Mouse (Mus musculus) hindbrain, embryonic 15.5 days (tissue): Measurements from ENCODE around the gene Nyap1. TPM values are rescaled to one million over a fixed set of nuclear protein-coding genes. Genes with fewer than 3 reads are reported as not detected.

Experiments used
- ATAC-seq: fragments of 200-750 bp; cut with Nextera tagmentation; 2 replicates; pipeline ENCODE4 v1.8.0; 2017; ENCODE audit warnings: low read depth, moderate number of reproducible peaks, moderate TSS enrichment; ENCODE audit not compliant: low FRiP score
- H3K27ac ChIP-seq: fragments of 300-500 bp; sonication (generic); replicated peaks from 2 replicates; pipeline ENCODE4 v1.5.1; 2015; ENCODE audit warnings: mild to moderate bottlenecking, inconsistent platforms
- H3K27me3 ChIP-seq: fragments of 300-500 bp; sonication (generic); 2 replicates; pipeline ENCODE4 v1.6.1; 2015; ENCODE audit warnings: control low read depth, inconsistent platforms
- H3K36me3 ChIP-seq: fragments of 300-500 bp; sonication (generic); 2 replicates; pipeline ENCODE4 v1.6.1; 2015; ENCODE audit warnings: control low read depth, inconsistent platforms
- H3K4me1 ChIP-seq: fragments of 300-500 bp; sonication (generic); replicated peaks from 2 replicates; pipeline ENCODE4 v1.6.1; 2015; ENCODE audit warnings: control low read depth, inconsistent platforms
- H3K4me2 ChIP-seq: fragments of 300-500 bp; sonication (generic); 2 replicates; pipeline ENCODE4 v1.6.1; 2015; ENCODE audit warnings: moderate library complexity, mild to moderate bottlenecking, inconsistent platforms
- H3K4me3 ChIP-seq: fragments of 300-500 bp; sonication (generic); 2 replicates; pipeline ENCODE4 v1.5.1; 2015; ENCODE audit warnings: mild to moderate bottlenecking, inconsistent platforms
- H3K9ac ChIP-seq: fragments of 300-500 bp; sonication (generic); 2 replicates; pipeline ENCODE4 v1.6.1; 2015; ENCODE audit warnings: inconsistent platforms
- H3K9me3 ChIP-seq: fragments of 300-500 bp; sonication (generic); 2 replicates; pipeline ENCODE4 v1.6.1; 2016; ENCODE audit warnings: control low read depth, inconsistent platforms
- WGBS: fragments of 180-500 bp; shearing (Covaris S2); methylation state at CpG from one replicate; pipeline ENCODE4 v1.1.7; 2015; 5-methylcytosine and 5-hydroxymethylcytosine counted together
- polyA plus RNA-seq: library from polyadenylated mRNA; unstranded; fragments of >200 nt; fragmentation: Nextera tagmentation; extraction: Ambion mirVana; gene quantifications from 2 replicates; pipeline ENCODE4 v1.2.1, GENCODE M21; 2015

Gene Nyap1
- polyA plus RNA-seq, 1 experiment from 2014 or later = 48.5 TPM

DNA sequence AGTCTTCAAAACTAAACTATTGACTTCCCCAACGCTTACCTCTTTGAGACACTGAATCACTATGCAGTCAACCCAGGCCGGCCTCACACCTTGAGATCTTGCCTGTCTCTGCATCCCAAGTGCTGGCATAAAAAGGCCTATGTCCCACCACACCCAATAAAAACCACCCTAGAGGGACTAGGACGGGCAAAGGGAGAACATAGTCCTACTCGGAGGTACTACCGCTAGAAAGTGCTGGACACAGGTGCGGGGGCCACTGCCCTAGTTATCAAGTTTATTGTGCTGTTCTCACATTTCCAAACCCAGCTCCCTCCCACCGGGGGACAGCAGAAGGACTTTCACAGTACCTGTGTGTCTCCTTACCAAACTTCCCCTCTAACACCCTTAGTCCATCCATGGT is 40.3 kb upstream of the Nyap1 start:
- Histone ChIP-seq H3K27me3 (no peaks in the 10 kb centered on the region), H3K4me3 (no peak overlapping the region), H3K9me3 (no peaks in the 10 kb centered on the region), H3K27ac (no peak overlapping the region), H3K9ac (no peak overlapping the region), H3K4me1 (peaks cover 60% of the 10 kb centered on the region), H3K36me3 (peaks cover 30% of the 10 kb centered on the region), H3K4me2 (no peak overlapping the region)
- 96% methylated on average over 7 of the region's 7 CpGs for WGBS
- ATAC-seq = no peak

DNA sequence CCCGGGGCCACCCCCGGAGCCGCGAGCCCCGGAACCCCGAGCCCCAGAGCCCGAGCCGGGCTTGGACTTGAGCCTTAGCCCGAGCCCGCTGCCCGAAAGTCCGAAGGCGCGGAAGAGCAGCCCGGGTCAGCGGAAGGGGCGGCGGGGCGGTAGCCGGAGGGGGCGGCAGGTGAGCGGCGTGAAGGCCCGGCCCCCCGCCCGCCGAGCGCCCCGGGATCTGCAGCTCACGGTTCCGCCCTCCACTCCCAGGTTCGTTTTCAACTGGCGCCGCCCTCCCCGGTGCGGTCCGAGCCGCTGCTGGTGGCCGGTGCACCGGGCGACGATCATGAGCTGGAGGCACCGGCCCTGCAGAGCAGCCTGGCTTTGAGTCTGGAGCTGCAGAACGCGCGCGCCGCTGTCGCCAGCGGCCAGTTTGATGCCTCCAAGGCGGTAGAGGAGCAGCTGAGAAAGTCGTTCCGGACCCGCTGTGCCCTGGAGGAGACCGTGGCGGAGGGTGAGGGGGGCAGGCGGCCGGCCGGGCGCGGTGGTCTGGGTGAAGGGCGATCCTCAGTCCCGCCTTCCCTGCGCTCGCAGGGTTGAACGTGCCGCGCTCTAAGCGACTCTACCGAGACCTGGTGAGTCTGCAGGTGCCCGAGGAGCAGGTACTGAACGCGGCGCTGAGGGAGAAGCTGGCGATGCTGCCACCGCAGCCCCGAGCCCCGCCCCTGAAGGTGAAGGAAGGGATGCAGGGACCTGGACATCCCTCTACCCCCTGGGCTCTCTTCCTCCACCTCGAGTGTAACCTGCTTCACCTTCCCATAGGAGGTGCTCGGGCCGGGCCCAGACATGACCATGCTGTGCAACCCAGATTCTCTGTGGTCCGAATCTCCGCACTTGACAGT is 37.9 kb upstream of the Nyap1 start:
- Histone ChIP-seq H3K4me1 (peaks cover 49% of the 10 kb centered on the region), H3K9ac (peak overlapping the region; percentile 91), H3K4me2 (peak overlapping the region; percentile 83), H3K36me3 (peaks cover 30% of the 10 kb centered on the region), H3K27ac (peak overlapping the region; percentile 89), H3K4me3 (peak overlapping the region; percentile 86), H3K9me3 (no peaks in the 10 kb centered on the region), H3K27me3 (no peaks in the 10 kb centered on the region)
- WGBS = 1% methylated on average over 65 of the region's 83 CpGs
- peak; percentile 7; the same call in 1 of the 2 replicates for ATAC-seq

DNA sequence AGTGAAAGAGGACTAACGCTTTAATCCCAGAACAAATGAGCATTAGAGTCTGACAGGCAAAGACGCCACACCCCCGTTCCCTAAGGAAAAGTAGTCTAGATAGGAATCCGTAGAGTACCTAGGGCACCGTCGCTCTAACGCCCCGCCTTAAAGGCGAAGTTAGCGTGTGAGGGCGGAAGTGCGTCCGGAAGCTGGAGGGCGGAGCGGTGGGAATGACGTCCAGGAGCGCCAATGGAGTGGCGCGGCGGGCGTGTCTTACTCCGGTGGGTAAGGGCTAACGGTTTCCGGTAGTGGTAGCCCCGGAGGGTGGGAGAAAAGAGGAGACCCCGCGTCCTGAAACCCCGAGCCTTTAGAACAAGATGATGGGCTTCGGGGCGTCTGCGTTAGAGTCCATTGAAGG is 37.2 kb upstream of the Nyap1 start, which contains the start of gene Ppp1r35:
TSS of gene Ppp1r35 (plus strand) at position 215 of the 400 bp plus-strand sequence.
- Histone ChIP-seq H3K36me3 (peaks cover 29% of the 10 kb centered on the region), H3K4me3 (peak within 1 kb of the TSS; percentile 86), H3K27ac (peak within 1 kb of the TSS; percentile 89), H3K4me1 (peaks cover 42% of the 10 kb centered on the region), H3K4me2 (peak within 1 kb of the TSS; percentile 83), H3K9me3 (no peaks in the 10 kb centered on the region), H3K9ac (peak within 1 kb of the TSS; percentile 91), H3K27me3 (no peaks in the 10 kb centered on the region)
- peak; percentile 95 for ATAC-seq
- WGBS = under 1% methylated on average over 31 of the region's 31 CpGs

DNA sequence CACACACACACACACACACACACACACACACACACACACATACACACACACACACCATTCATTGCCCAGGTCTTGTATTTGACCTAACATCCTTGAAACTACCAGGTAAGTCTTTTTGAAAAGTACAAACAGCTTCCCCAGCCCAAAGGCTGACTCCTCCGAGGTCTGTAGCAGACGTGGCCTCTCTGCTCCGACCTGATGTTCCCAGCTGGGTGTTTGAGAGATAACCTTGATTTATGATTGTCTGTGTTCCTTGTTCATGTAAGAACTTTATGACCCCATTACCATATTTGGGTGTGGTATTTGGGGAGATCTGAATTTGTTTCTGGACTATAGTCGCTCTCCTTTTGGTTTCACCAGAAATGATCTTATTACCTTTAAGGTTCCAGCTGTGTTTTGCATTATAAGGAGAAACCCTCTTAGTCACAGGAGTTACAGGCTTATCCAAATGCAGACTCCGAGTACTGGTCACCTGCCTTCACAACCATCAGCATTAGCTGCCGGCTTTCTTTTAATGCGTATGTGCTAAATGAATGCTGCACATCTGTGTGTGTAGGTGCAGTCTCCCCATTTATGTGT is 35.9 kb upstream of the Nyap1 start:
- Histone ChIP-seq H3K9ac (no peak overlapping the region), H3K27ac (peak overlapping the region; percentile 89; the same call in 1 of the 2 replicates), H3K36me3 (peaks cover 19% of the 10 kb centered on the region), H3K4me3 (no peak overlapping the region), H3K4me2 (no peak overlapping the region), H3K4me1 (peaks cover 29% of the 10 kb centered on the region), H3K9me3 (no peaks in the 10 kb centered on the region), H3K27me3 (no peaks in the 10 kb centered on the region)
- WGBS = 84% methylated on average over 7 of the region's 7 CpGs
- no peak for ATAC-seq

DNA sequence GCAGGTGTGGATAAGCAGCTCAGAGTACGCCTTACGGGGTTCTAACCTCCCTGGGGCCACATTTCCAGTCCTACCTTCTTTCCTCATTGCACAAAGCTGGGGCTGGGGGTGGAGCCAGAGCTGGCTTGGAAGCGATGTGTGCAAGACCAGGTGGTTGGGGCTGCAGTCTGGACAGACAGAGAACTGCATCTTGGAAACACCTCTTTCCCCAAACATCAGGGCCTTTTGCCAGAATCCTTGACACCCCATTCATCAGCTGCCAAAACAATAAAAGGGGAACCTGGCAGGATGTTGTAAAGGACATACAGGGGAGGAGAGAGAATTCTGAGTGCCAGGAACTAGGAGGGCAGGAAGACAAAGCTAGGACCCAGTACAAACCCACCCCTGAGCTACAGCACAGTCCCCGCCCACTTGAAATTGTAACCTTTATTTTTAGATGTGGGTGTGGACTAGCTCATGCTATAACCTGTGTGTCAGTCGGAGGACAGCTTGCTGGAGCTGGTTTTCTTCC is 35.1 kb upstream of the Nyap1 start:
- H3K9ac ChIP-seq = no peak overlapping the region
- H3K27me3 ChIP-seq = no peaks in the 10 kb centered on the region
- no peak overlapping the region for H3K4me3 ChIP-seq
- H3K4me1 ChIP-seq = peaks cover 21% of the 10 kb centered on the region
- 49% methylated on average over 5 of the region's 5 CpGs for WGBS
- no peak overlapping the region for H3K4me2 ChIP-seq
- H3K9me3 ChIP-seq = no peaks in the 10 kb centered on the region
- peaks cover 11% of the 10 kb centered on the region for H3K36me3 ChIP-seq
- H3K27ac ChIP-seq = no peak overlapping the region
- no peak for ATAC-seq

DNA sequence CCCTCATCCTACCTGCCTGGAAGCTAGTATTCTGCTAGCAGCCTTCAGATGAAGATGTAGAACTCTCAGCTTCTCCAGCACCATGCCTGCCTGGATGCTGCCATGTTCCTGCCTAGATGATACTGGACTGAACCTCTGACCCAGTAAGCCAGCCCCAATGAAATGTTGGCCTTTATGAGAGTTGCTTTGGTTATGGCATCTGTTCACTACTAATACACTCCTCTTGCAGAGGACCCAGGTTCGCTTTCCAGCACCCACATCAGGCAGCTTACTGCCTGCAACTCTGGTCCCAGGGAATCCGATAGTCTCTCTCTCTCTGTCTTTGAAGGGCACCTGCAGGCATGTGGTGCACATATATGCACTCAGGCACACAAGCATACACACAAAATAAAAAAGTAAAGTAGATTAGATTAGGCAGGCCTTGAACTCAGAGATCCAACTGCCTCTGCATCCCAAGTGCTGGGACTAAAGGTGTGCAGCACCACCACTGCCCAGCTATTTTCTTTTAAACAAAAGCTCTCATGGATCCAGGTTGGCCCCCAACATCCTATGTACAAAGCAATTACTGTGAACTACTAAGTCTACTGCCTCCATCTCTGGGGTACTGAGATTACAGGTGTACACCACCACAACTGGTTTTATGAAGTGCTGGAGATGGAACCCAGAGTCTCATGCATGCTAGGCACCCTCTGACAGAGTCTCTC is 34.3 kb upstream of the Nyap1 start:
- peaks cover 14% of the 10 kb centered on the region for H3K4me1 ChIP-seq
- no peak overlapping the region for H3K27ac ChIP-seq
- H3K27me3 ChIP-seq = no peaks in the 10 kb centered on the region
- no peak overlapping the region for H3K4me2 ChIP-seq
- ATAC-seq = no peak
- no peak overlapping the region for H3K9ac ChIP-seq
- H3K4me3 ChIP-seq = no peak overlapping the region
- 97% methylated on average over 2 of the region's 2 CpGs for WGBS
- no peaks in the 10 kb centered on the region for H3K9me3 ChIP-seq
- H3K36me3 ChIP-seq = peaks cover 3% of the 10 kb centered on the region; the same call in 1 of the 2 replicates

DNA sequence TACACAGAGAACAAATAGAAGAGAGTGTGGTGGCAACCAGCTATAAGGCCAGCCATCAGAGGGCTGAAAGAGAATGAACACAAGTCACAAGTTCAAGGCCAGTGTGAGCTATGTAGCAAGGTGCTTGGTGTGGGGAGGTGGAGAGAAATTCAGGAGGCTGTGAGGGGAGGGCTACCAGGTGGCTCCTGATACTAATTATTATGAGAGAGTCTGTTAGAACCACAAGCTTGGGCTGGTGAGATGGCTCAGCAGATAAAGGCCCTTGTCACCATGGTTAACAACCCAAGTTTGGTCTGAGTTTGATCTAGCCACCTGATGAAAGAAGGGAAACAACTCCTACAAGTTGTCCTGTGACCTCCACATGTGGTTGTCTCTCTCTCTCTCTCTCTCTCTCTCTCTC is 31.3 kb upstream of the Nyap1 start:
- no peak for ATAC-seq
- Histone ChIP-seq H3K27ac (no peak overlapping the region), H3K27me3 (no peaks in the 10 kb centered on the region), H3K9me3 (no peaks in the 10 kb centered on the region), H3K36me3 (no peaks in the 10 kb centered on the region), H3K9ac (no peak overlapping the region), H3K4me1 (peaks cover 6% of the 10 kb centered on the region; the same call in 1 of the 2 replicates), H3K4me3 (no peak overlapping the region), H3K4me2 (no peak overlapping the region)

DNA sequence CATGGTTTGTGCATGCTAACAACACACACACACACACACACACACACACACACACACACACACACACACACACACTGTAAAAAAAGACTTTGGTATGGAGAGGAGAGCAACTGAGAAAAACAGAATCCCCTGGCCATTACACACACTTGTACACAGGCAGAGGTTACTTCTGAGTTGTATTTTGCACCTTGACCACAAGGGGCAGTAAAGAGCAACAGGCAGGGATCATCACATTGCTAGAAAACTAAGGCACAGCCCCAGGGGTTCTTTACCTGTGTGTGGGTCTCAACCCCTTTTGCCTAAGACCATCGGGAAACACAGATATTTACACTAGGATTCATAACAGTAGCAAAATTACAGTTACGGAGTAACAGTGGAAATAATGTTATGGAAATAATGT is 29.3 kb upstream of the Nyap1 start:
- Histone ChIP-seq H3K4me3 (no peak overlapping the region), H3K4me1 (peaks cover 6% of the 10 kb centered on the region; the same call in 1 of the 2 replicates), H3K27ac (no peak overlapping the region), H3K9me3 (no peaks in the 10 kb centered on the region), H3K27me3 (no peaks in the 10 kb centered on the region), H3K4me2 (no peak overlapping the region), H3K36me3 (no peaks in the 10 kb centered on the region), H3K9ac (no peak overlapping the region)
- ATAC-seq = 0 out of 2 replicates have a peak, but pooled peaks have one; percentile 24
- 52% methylated on average over 2 of the region's 2 CpGs for WGBS

DNA sequence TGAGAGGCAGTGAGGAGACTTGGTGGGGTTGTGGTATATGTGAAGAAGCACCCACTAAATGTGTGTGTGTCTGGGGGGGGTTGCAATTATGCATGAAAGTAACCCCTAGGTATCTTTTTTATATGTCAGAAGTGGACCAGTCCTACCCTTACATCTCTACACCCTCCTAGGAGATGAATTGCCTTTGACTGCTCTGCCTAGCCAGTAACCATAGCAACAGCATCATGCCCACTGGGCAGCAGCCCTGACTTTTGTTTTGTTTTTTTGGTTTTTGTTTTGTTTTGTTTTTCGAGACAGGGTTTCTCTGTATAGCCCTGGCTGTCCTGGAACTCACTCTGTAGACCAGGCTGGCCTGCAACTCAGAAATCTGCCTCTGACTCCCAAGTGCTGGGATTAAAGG is 27.1 kb upstream of the Nyap1 start:
- Histone ChIP-seq H3K27me3 (no peaks in the 10 kb centered on the region), H3K9me3 (no peaks in the 10 kb centered on the region), H3K4me2 (no peak overlapping the region), H3K4me3 (no peak overlapping the region), H3K27ac (0 out of 2 replicates have a peak overlapping the region, but pooled peaks have one; percentile 7), H3K36me3 (no peaks in the 10 kb centered on the region), H3K4me1 (peaks cover 6% of the 10 kb centered on the region; the same call in 1 of the 2 replicates), H3K9ac (no peak overlapping the region)
- 22% methylated on average over 1 of the region's 1 CpGs for WGBS
- peak; percentile 62; the same call in 1 of the 2 replicates for ATAC-seq

DNA sequence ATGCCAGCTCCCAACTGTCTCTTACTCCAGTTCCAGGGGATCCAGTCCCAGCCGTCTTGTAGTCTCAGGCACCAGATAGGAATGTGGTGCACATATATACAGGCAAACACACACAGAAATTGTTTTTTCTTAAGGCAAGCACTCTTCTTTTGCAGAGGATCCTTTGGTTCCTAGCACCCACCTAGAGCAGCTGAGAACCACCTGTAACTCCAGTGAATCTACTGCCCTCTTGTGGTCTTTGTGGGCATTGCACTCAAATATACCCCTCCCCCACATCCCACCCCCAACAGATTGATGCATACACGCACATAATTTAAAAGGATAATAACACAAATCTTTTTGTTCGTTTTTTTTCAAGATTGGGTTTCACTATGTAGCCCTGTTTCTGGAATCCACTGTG is 24.9 kb upstream of the Nyap1 start:
- H3K4me1 ChIP-seq = peaks cover 6% of the 10 kb centered on the region; the same call in 1 of the 2 replicates
- no peak overlapping the region for H3K4me3 ChIP-seq
- no peaks in the 10 kb centered on the region for H3K9me3 ChIP-seq
- 57% methylated on average over 3 of the region's 3 CpGs for WGBS
- H3K9ac ChIP-seq = no peak overlapping the region
- H3K36me3 ChIP-seq = no peaks in the 10 kb centered on the region
- no peak overlapping the region for H3K27ac ChIP-seq
- H3K4me2 ChIP-seq = no peak overlapping the region
- no peak for ATAC-seq
- H3K27me3 ChIP-seq = no peaks in the 10 kb centered on the region

DNA sequence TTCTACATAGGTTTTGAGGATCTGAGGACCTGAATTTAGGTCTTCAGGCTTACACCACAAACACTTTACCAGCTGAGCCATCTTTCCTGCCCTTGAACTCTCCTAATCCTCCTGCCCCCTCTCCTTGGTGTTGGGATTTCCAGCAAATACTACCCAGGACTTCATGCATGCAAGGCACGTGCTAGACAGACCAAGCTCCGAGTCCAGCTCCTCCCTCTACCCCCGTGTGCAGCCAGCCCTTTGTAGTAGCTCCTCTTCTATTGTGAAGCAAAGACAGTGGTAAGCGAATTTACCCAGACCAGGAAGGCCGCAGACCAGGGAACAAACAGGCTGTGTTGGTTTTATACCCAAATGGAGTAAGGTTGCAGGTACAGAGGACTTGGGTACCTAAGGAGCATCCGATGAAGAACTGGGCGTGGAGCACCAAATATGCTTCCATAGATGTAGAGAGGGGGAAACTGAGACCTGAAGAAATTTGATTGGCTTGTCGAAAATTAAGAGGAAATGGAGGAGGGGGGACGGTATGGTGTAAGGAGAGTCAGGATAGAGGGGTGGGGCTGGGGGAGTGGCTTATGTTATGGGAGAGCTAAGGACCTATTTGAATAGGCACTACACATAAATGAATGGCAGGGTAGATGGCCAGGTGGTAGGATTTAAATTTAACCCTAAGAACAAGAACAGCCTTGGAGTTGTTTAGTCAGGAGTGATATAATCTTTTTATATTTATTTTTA is 23.4 kb upstream of the Nyap1 start:
- 41% methylated on average over 9 of the region's 9 CpGs for whole genome bisulfite sequencing
- no peak overlapping the region for H3K4me3 ChIP-seq
- H3K36me3 ChIP-seq = no peaks in the 10 kb centered on the region
- peaks cover 11% of the 10 kb centered on the region; the same call in 1 of the 2 replicates for H3K4me1 ChIP-seq
- no peak for ATAC-seq
- no peaks in the 10 kb centered on the region for H3K9me3 ChIP-seq
- no peak overlapping the region for H3K4me2 ChIP-seq
- no peak overlapping the region for H3K27ac ChIP-seq
- no peaks in the 10 kb centered on the region for H3K27me3 ChIP-seq
- H3K9ac ChIP-seq = no peak overlapping the region
